ENCODE assay signal across 8 mouse cellular contexts in genomic region chr13:103921831-103922380, GRCm38 (mm10). TPM values are rescaled to one million over a fixed set of nuclear protein-coding genes. Genes with fewer than 3 reads are reported as not detected.
DNase-seq lines count a peak whose midpoint lies in the region; ATAC-seq lines count a peak whose summit lies in the region.

No protein-coding gene starts in this region.

- H3K9me3 ChIP-seq in kidney, embryonic 16.5 days (ENCODE audit: low read length): no peaks in the 10 kb centered on the region
- no peaks in the 10 kb centered on the region for H3K9me3 ChIP-seq in embryonic facial prominence, embryonic 10.5 days
- H3K9me3 ChIP-seq in intestine, embryonic 14.5 days (ENCODE audit: control insufficient read depth, low read length): no peaks in the 10 kb centered on the region
- no peaks in the 10 kb centered on the region for H3K9me3 ChIP-seq in midbrain, embryonic 16.5 days (replicated peaks; ENCODE audit: control insufficient read depth, low read length, poor library complexity, severe bottlenecking)

- peak overlapping the region; percentile 100 for H3K9ac ChIP-seq in kidney, embryonic 16.5 days (replicated peaks; ENCODE audit: low read length)
- H3K9ac ChIP-seq in intestine, embryonic 14.5 days (ENCODE audit: low read length): peak overlapping the region; percentile 100
- H3K9ac ChIP-seq in midbrain, embryonic 16.5 days (ENCODE audit: low read depth, low read length): peak overlapping the region; percentile 97

- no peaks in the 10 kb centered on the region for H3K27me3 ChIP-seq in kidney, embryonic 16.5 days (ENCODE audit: insufficient read depth, low read length)
- H3K27me3 ChIP-seq in embryonic facial prominence, embryonic 10.5 days (replicated peaks; ENCODE audit: low read depth, poor library complexity, severe bottlenecking): peaks cover 16% of the 10 kb centered on the region
- H3K27me3 ChIP-seq in intestine, embryonic 14.5 days (replicated peaks; ENCODE audit: control insufficient read depth, insufficient read depth, low read length): no peaks in the 10 kb centered on the region
- H3K27me3 ChIP-seq in midbrain, embryonic 16.5 days (ENCODE audit: control insufficient read depth, insufficient read depth, low read depth, low read length): no peaks in the 10 kb centered on the region

- 9% methylated on average over 11 of the region's 11 CpGs for WGBS in kidney, embryonic 16.5 days
- 23% methylated on average over 11 of the region's 11 CpGs for WGBS in embryonic facial prominence, embryonic 10.5 days
- WGBS in intestine, embryonic 14.5 days: 10% methylated on average over 11 of the region's 11 CpGs
- 8% methylated on average over 11 of the region's 11 CpGs for WGBS in midbrain, embryonic 16.5 days

- peak overlapping the region; percentile 100 for H3K27ac ChIP-seq in kidney, embryonic 16.5 days (ENCODE audit: low read length)
- H3K27ac ChIP-seq in embryonic facial prominence, embryonic 10.5 days (replicated peaks): peak overlapping the region; percentile 100
- H3K27ac ChIP-seq in intestine, embryonic 14.5 days (ENCODE audit: low read depth): peak overlapping the region; percentile 100
- peak overlapping the region; percentile 100 for H3K27ac ChIP-seq in midbrain, embryonic 16.5 days (ENCODE audit: low read length)

- no peaks in the 10 kb centered on the region for H3K36me3 ChIP-seq in kidney, embryonic 16.5 days (ENCODE audit: insufficient read depth, low read length)
- H3K36me3 ChIP-seq in embryonic facial prominence, embryonic 10.5 days (replicated peaks): no peaks in the 10 kb centered on the region
- no peaks in the 10 kb centered on the region for H3K36me3 ChIP-seq in intestine, embryonic 14.5 days (ENCODE audit: control insufficient read depth, insufficient read depth, low read length)
- H3K36me3 ChIP-seq in midbrain, embryonic 16.5 days (ENCODE audit: control insufficient read depth, insufficient read depth, low read length): no peaks in the 10 kb centered on the region

- peak overlapping the region; percentile 93 for H3K4me3 ChIP-seq in kidney, embryonic 16.5 days (ENCODE audit: low read length)
- H3K4me3 ChIP-seq in embryonic facial prominence, embryonic 10.5 days: peak overlapping the region; percentile 82
- peak overlapping the region; percentile 97 for H3K4me3 ChIP-seq in intestine, embryonic 14.5 days (ENCODE audit: low read depth, low read length)
- peak overlapping the region; percentile 91 for H3K4me3 ChIP-seq in midbrain, embryonic 16.5 days (ENCODE audit: low read depth, low read length)

- peak overlapping the region; percentile 73 for H3K4me2 ChIP-seq in kidney, embryonic 16.5 days (replicated peaks; ENCODE audit: low read depth, low read length)
- H3K4me2 ChIP-seq in intestine, embryonic 14.5 days (ENCODE audit: low read length): peak overlapping the region; percentile 94
- peak overlapping the region; percentile 82 for H3K4me2 ChIP-seq in midbrain, embryonic 16.5 days (ENCODE audit: low read length)

- ATAC-seq in kidney, embryonic 16.5 days (ENCODE audit: low FRiP score, low TSS enrichment): peak; percentile 17; the same call in 1 of the 2 replicates
- no peak for ATAC-seq in intestine, embryonic 14.5 days (replicated peaks; ENCODE audit: low FRiP score, low TSS enrichment, low read depth)
- ATAC-seq in midbrain, embryonic 16.5 days: peak; percentile 18; the same call in 1 of the 2 replicates

- H3K4me1 ChIP-seq in kidney, embryonic 16.5 days (ENCODE audit: insufficient read depth, low read length): peaks cover 27% of the 10 kb centered on the region
- H3K4me1 ChIP-seq in embryonic facial prominence, embryonic 10.5 days: peaks cover 29% of the 10 kb centered on the region
- H3K4me1 ChIP-seq in intestine, embryonic 14.5 days (replicated peaks; ENCODE audit: control insufficient read depth, insufficient read depth, low read length): peaks cover 14% of the 10 kb centered on the region
- peaks cover 22% of the 10 kb centered on the region for H3K4me1 ChIP-seq in midbrain, embryonic 16.5 days (ENCODE audit: control insufficient read depth, insufficient read depth, low read length)

- DNase-seq in kidney, adult 11 months: no peak
- no peak for DNase-seq in embryonic facial prominence, embryonic 10.5 days (ENCODE audit: low spot score)
- no peak for DNase-seq in intestine, embryonic 14.5 days (ENCODE audit: low spot score)
- no peak for DNase-seq in adrenal gland, adult (ENCODE audit: inconsistent age in 2 of 2, low spot score in 1 of 2)
- no peak for DNase-seq in left cerebral cortex, adult 9 months (ENCODE audit: low spot score in 2 of 2)
- DNase-seq in frontal cortex, postnatal 25 days (ENCODE audit: low spot score in 2 of 2): no peak

RNA-seq across cellular contexts. Expression of gene Erbin, which starts 1.6 kb away (rescaled TPM):
- polyA plus RNA-seq in kidney, embryonic 16.5 days (2015; fragmentation: Nextera tagmentation; extraction: Ambion mirVana): 15.8 and 18.2 TPM in 2 replicates
- polyA plus RNA-seq in embryonic facial prominence, embryonic 10.5 days (2016; fragmentation: Nextera tagmentation; extraction: Ambion mirVana): 13.6 and 16.6 TPM in 2 replicates
- polyA plus RNA-seq in intestine, embryonic 14.5 days (2014; fragmentation: Nextera tagmentation; extraction: Ambion mirVana): 32.1 and 32.6 TPM in 2 replicates
- polyA plus RNA-seq in midbrain, embryonic 16.5 days (2015; fragmentation: Nextera tagmentation; extraction: Ambion mirVana): 6.3 and 7.7 TPM in 2 replicates
